Mouse (Mus musculus): Measurements from ENCODE around the gene Nfe2l3.
"Not testable (repeated sequence)": the region's sequence is repeated elsewhere in the genome, so short reads cannot be mapped to it uniquely, and the experiment has no call there.

The Nfe2l3 gene

DNA sequence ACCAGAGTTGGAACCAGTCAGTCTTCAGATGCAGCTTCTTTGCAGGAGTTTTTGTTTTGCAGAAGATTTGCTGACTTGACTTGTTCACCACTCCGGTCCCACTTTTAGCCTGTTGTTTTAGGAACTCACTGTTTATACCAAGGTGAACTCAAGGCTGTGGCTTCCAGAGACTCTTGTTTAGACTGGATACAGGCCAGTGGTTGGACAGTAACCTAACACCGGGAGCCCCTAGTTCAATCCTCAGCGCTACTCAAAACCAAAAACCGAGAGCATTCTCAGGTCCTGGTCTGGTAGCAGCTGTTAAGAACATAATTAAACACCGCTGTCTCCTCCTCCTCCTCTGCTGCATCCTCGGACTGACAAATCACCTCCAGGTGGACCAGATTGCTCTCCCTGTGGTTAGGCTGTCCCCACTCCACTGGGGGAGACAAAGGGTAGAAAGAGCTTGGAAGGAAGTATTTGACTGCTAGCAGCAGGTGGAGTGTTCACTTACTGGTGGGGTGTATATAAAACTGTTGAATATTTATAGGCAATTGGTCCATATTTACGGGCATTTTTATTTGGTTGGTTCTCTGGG, 20.5 kb downstream of the Nfe2l3 start:
- DNase-seq (ENCODE audit: low spot score): no peak

DNA sequence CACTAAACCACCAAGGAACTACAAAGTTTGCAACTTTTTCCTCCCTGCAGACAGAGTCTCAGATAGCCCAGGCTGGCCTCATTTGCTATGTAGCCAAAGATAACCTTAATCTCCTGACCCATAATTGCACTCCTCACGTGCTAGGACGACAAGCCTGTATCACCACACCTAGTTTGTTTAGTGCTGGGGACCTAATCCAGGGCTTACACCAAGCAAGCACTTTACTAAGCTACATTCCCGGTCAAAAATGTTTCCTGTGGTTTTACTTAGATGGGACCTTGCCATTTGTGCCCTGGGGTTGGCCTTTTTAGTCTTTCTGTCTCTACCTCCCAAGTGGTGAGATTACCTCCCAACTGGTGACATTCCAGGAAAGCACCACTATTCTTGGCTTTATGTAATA, 22.5 kb downstream of the Nfe2l3 start:
- DNase-seq (ENCODE audit: low spot score): no peak

DNA sequence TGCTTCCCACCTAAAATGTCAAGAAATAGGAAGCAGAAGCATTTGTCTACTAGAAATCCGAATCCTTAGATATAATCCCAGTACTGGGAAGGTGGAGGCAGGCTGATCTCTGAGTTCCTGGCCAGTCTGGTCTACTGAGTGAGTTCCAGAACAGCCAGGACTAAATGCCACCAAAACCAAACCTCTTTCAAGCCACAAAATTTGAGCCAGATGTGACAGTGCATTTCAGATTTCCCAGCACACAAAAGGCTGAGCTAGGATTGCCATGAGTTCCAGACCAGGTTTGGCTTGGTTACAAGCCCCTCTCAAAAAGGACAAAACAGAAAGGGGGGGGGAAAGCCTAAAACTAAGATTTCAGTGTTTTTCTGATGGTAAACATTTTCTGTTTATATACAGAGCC, 23.7 kb downstream of the Nfe2l3 start:
- DNase-seq (ENCODE audit: low spot score): no peak

DNA sequence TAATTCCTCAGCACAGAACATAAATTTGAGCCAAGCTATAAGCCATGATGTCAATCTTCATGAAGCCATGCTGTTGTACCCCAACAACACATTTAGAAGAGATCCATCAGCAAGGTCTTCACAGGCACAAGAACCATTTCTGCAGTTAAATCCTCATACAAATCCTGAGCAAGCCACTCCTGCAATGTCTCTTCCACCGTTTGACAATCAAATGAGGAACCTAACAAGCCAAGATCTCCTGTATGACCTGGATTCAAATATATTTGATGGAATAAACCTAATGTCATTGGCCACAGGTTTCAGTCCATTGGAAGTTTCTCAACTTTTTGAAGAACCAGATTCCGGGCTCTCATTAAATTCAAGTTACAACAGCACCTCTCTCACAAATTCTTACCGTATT, 24.8 kb downstream of the Nfe2l3 start:
- DNase-seq (ENCODE audit: low spot score): no peak

DNA sequence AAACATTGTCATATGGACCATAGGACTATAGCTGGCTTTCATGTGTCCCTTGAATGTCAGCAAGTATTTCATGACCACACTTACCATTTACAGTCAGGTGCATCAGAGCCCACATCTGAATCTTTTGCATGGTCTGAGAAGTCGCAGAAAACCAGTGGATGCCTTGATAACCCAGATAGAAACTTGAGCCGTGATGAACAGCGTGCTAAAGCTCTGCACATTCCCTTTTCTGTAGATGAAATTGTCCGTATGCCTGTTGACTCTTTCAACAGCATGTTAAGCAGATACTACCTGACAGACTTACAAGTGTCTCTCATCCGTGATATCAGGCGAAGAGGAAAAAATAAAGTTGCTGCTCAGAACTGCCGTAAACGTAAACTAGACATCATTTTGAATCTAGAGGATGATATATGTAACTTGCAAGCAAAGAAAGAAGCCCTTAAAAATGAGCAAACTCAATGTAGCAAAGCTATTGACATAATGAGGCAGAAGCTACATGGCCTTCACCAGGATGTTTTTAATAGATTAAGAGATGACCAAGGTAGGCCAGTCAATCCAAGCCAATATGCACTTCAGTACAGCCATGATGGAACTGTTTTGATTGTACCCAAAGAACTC, 25.4 kb downstream of the Nfe2l3 start:
- DNase-seq (ENCODE audit: low spot score): no peak

DNA sequence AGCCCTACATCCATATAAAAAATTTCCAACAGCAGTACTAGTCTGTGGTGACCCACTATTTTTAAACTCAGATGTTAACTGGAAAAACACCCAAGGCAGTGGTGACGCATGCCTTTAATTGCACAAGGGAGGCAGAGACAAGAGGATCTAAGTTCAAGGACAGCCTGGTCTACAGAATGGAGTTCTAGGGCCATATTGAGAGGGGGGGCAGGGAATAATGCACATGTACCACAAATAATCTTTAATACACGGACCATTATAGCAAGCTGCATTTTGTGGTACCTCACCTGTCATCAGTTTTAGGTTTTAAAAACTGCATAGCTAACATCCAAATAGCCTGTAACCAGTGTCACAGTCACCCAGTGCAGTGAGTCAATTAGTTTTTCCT, 26.4 kb downstream of the Nfe2l3 start:
- DNase-seq (ENCODE audit: low spot score): no peak

DNA sequence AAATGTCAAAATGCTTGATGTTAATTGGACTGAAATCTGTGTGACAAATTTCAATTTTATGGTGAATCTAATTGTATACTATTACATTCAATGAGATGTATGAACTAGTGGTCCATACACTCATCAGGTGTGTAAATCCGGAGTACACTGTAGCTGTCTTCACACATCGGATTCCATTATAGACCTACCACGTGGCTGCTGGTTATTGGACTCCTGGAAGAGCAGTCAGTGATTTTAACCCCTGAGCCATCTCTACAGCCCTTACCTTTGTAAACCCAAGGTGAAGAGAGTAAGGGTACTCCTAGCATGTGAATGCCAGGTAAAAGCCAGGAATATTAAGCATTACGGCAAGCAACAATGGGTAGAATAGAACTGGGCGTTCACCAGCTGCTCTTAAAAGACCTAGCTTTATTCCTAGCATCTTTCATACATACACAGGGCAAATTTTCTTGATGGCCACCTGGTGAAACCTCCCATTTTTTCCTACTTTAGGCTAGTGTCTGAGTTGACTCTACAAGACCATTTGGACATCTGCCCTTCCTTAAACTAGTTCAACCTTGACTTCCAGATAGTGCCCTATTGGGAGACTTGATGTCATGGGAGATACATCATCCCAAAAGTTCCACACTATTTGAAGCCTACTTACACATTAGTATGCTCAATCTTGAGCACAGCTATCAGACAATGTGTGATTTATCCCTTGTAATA, 27.0 kb downstream of the Nfe2l3 start:
- DNase-seq (ENCODE audit: low spot score): no peak

DNA sequence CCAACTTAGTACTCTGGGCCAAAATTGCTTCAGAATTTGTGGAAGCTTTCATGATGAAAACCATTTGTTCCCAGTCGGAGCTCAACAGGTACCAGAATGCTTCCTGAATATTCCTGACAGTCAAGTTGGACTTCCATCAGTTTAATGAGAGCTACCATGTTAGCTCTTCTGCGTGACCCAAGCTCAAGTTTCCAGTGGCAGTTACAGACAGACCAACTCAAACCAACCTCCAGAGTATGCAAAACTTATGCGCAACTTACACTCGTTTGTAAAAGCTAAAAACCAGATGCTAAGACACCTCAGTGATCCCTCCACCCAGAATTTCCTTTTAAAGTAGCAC, 27.5 kb downstream of the Nfe2l3 start:
- DNase-seq (ENCODE audit: low spot score): no peak

DNA sequence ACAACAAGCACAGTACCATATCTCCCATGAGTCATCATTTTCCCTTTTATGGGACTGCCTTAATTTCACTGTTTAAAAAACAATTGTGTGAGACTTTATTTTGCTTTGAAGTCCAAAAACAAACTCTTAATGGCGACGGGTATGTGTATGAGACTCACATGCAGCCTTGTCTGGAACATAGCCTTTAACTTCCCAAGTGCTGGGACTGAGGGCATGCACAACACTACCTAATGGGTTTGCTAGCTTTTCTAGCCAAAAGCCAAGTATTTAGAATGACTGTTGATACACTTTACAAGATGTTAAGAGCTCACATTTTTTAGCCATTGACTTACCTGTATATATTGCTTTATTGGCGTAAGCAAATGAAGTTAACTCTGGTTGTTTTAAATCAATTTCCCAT, 27.9 kb downstream of the Nfe2l3 start:
- no peak for DNase-seq (ENCODE audit: low spot score)

DNA sequence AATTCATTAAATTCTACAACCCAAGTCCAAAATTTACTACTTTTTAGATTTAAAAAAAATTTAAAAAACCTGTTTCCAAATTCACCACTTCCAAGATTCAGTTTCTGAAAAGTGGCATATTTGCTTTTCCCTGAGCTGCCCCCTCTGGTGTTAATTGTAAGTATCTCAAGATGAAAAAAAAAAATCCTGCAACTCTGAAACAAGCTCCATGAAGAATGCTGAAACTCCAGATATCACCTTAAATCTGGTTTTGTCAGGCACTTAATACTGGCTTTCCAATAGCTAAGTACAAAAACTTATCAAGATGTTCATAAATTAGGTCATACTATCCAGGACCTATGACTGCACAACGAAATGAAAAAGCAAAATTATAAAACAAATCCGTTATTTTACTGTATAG, 35.2 kb downstream of the Nfe2l3 start:
- no peak for DNase-seq (ENCODE audit: low spot score)

DNA sequence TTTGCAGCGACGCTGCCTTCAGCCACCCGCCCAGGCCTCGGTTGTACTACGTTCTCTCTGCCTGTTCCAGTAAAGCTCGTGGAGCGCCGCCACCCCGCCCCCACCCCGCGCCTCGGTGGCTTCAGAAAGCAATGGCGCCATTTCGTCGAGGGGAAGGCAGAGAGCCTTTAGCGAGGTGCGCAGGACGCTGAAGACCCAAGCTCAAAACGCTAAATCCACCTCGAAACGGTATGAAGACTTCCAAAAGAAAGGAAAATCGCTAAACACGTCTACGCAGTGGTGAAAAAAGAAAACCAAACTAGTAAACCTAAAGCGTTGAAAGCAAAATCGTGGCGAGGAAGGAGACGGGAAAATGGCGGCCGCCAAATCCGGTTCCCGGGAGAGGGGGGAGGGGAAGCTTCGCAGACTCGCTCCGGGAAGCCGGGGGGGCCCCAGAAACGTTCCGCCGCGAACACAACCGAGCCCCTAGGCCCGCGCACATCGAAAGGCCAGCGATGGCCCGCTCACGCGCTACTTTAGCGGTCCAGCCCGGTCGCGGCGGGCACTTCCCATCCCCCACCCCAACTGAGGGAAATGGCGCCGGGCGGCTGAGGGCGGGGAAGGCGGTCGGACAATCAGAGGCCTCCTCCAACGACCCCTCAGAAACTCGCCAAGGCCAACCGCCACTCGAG, 36.6 kb downstream of the Nfe2l3 start:
- DNase-seq (ENCODE audit: low spot score): peak; percentile 49

DNA sequence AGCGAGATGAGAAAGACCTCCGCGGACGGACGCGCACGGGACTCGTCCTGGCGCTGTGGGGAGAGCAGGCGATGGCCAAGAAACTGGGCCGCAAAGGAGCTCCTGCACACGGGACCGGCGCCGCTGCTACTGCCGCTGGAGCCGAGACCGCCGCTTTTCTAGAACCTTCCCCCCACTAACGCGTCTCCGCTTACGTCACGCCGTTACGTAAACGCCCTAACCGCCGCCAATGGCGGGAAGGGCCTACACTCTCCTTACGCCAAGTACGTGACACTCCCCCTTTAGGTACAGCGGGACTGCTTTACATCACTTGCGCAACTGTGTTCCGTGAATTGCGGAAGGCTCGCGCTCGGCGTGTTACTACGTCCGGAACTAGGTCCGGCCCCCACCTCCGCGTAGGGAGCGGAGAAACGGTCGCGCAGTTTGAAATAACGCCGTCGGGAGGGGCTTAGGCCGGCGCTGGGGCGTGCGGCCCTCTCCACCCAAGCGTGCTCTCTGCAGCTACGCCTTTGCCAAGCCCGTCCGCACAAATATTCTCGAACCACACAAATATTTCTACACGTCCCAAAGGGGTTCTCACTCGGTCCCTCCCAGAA, 37.3 kb downstream of the Nfe2l3 start, which contains the start of gene Hnrnpa2b1:
Gene Hnrnpa2b1 (minus strand): TSS at position 180 of the 596 bp plus-strand sequence.
- DNase-seq (ENCODE audit: low spot score): peak; percentile 98

DNA sequence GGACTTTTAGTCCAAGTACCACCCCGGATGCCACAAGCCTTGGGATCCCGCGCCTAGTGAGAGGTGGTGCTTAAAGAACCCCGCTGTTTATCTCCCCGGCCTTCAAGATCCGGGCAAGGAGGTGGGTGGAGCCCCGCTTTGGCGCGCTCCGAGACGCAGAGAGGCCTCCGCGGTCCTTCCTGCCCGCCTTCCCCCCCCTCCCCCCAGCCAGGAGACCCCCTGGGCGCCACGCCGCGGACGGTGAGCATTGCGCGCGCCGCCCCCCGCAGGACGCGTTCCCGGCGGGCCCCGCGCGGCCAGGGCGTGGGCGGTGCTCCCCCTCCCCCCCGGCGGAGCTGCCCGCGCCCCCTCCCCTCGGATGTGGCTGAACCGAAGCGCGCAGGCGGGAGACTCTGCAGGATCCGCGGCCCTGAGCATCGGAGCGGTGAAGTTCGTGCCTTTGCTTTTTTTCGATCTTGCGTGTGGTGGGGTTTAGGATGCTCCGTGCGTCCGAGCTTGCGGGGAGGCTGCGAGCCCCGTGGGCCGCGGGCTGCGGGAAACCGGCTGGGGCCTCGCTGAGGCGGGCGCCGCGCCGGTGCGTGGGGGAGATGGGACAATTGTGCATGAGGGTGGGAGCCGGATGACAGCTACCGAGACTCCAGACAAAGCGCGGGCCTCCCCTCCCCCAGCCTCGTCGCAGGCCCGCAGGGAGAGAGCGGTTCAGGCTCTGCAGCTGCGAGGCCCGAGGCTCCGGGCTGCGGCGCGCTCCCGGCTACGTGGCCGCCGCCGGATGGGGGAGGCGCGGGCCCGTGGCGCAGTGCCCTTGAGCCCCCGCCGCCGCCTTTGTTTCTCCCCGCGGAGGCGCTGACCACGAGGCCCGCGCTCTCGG, 38.1 kb downstream of the Nfe2l3 start, which contains the start of gene Cbx3:
Gene Cbx3 (plus strand): TSS at position 50 of the 868 bp plus-strand sequence.
- DNase-seq (ENCODE audit: low spot score): peak; percentile 70

DNA sequence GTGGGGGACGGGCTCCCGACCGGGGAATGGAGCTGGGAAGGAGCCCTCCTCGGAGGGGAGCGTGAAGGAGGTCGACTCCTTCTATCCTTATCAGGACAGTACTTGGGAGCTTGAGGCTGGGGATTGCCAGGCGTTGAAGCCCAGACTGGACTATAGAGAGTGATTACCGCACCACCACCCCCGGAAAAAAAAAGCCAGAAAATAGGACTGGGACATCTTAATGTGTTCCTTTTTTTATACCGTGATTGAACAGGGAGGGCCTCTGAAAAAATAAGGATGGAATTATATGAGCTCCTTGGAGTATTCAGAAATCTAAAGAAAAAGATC, 38.7 kb downstream of the Nfe2l3 start:
- no peak for DNase-seq (ENCODE audit: low spot score)

DNA sequence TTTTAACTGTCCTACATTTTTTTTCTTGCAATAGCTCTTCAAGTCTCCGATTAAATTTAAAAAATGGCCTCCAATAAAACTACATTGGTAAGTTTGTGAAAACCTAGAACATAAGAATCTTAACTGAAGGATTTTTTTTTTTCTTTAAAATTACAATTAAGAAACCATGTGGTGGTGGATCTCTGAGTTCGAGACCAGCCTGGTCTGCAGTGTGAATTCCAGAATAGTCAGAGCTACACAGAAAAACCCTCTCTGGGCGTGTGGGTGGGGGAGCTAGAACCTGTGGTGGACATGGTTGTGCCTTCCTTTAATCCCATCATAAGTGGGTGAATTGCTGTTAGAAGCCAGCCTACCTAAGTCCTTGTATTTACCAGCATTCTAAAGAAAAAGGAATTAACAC, 39.3 kb downstream of the Nfe2l3 start:
- DNase-seq (ENCODE audit: low spot score): no peak

DNA sequence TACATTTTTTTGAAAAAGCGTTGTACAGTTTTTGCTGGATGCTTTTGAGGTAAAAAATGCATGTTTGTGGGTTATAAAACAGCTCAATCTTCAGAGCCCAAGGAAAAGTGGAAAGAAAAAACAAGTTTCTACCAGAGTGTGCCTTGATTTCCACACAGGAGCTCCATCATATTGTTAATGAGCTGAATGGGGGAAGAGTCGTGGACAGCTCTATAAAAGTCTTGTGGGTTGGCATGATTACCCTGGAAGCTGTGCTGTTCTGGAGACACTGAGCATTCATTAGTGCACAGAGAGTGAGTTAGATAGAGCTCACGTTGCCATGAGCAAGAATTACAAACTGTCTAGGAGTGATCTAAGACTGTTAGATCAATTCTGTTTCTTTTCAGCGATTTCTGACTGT, 39.7 kb downstream of the Nfe2l3 start:
- DNase-seq (ENCODE audit: low spot score): no peak

DNA sequence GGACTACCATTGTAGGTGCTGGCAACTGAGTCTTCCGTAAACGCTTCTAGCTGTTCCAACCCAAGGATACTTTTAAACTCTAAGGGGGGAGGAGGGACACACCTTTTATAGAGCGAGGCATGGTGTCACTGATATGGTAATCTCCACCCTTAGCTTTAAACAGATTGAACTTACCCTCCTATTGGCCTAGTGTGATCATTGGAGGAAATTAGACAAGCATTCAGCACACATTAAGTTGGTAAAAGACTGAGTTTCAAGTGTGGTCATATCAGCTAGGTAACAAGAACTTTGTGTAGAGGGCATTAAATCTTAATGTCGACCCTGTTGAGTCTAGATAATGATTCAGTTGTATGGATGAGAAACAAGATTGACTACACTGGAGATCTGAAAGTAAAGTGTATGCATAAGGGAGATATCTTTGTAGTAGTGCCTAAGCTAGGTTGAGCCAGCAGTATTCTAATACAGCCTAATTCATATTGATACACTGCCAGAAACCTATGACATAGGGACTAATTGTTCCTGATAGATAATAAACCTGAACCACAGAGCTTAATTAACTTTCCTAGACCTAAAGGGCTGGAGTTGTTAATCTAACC, 46.8 kb downstream of the Nfe2l3 start:
- no peak for DNase-seq (ENCODE audit: low spot score)

DNA sequence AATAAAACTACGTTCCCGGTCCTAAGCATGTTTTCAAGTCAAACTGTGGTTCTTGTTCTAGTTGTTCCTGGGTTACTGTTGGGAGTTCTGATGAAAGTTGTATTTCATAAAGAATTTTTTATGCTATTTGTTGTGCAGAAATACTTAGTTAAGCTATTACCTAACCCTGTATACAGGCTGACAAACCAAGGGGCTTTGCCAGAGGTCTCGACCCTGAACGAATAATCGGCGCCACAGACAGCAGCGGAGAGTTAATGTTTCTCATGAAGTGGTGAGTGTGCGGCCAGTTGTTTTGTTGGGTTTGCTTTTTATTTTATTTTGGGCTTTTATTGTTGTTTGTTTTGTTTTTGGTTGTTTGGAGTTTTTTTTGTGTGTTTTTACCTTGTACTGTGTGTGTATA, 49.1 kb downstream of the Nfe2l3 start:
- no peak for DNase-seq (ENCODE audit: low spot score)

DNA sequence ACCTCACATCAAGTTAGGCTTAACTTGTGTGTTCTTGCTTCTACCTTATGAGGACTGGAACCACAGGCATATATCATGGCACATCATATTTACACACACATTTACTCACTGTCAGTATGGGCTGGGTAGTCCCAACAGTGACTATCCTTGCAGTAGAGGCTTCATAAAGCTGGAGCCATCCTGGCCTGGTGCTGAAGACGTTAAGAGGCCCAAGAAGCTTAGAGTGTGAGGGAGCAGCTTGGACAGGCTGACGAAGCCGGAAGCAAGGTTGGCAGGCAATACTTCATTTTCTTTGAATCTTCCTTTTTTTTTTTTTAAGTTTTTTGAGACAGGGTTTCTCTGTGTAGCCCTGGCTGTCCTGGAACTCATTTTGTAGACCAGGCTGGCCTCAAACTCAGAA, 51.4 kb downstream of the Nfe2l3 start:
- DNase-seq (ENCODE audit: low spot score): no peak

DNA sequence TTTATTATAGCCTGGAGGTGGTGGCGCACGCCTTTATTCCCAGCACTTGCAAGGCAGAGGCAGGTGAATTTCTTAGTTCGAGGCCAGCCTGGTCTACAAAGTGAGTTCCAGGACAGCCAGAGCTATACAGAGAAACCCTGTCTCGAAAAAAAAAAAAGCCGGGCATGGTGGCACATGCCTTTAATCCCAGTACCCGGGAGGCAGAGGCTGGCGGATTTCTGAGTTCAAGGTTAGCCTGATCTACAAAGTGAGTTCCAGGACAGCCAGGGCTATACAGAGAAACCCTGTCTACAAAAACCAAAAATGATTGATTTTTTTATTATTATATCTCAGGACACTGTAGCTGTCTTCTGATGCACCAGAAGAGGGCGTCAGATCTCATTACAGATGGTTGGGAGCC, 52.1 kb downstream of the Nfe2l3 start:
- DNase-seq (ENCODE audit: low spot score): not testable (repeated sequence)

DNA sequence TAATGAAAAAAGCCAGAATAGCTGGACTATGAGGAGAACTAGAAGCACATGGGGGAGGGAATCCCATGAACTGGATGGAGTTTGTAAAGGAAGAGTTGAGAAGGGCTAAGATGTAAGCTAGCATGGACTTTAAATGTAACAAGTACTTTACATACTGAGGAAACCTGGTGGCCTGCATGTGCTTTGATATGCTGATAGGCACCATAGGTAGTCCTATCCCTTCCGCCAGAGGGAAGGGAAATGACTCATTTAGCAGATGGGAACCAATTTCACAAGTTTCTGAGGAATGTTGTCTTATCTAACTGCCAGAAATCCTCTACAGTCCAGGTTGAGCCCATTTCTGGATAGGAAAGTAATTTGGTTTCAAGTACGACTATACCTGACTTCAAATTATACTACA, 53.2 kb downstream of the Nfe2l3 start:
- DNase-seq (ENCODE audit: low spot score): no peak
